ENCODE assay signal across 30 mouse cellular contexts in genomic region chr9:36694276-36694675, GRCm38 (mm10). TPM values are rescaled to one million over a fixed set of nuclear protein-coding genes. Genes with fewer than 3 reads are reported as not detected.
"Had no signal": no experiment of that assay in that cellular context is flagged by ENCODE, and none has a peak within 500 bp of the region (broad histone marks: within the 10 kb centered on the region; RNA-seq: fewer than 3 reads in every experiment).

No protein-coding gene starts in this region.

- H3K9ac ChIP-seq: heart, embryonic 13.5 days; heart, embryonic 15.5 days; hindbrain, embryonic 13.5 days; hindbrain, embryonic 15.5 days; kidney, embryonic 15.5 days; limb, embryonic 13.5 days; limb, embryonic 15.5 days had no signal

- H3K27me3 ChIP-seq: heart, embryonic 13.5 days; heart, embryonic 15.5 days; hindbrain, embryonic 13.5 days; hindbrain, embryonic 15.5 days; kidney, embryonic 15.5 days; limb, embryonic 13.5 days; limb, embryonic 15.5 days had no signal

- H3K4me2 ChIP-seq: heart, embryonic 11.5 days; heart, embryonic 13.5 days; heart, embryonic 15.5 days; hindbrain, embryonic 13.5 days; hindbrain, embryonic 15.5 days; kidney, embryonic 15.5 days; limb, embryonic 13.5 days; limb, embryonic 15.5 days had no signal

- DNase-seq: gastrocnemius, postnatal 14 days; gastrocnemius, postnatal 36 days; heart, adult 11 months; heart, adult 2 months; heart, postnatal 14 days; heart, postnatal 36 days; kidney, adult 11 months; kidney, adult 2 months; kidney, adult 9 months; kidney, postnatal 14 days; kidney, postnatal 36 days; layer of hippocampus, adult 9-11 months; layer of hippocampus, postnatal 36 days; left cerebral cortex, postnatal 4 days had no signal

- ATAC-seq: hindbrain, postnatal 0 days; intestine, embryonic 16.5 days had no signal

- H3K4me3 ChIP-seq: heart, adult 2 months; heart, embryonic 13.5 days; heart, embryonic 15.5 days; hindbrain, embryonic 13.5 days; hindbrain, embryonic 15.5 days; kidney, embryonic 15.5 days; limb, embryonic 13.5 days; limb, embryonic 15.5 days had no signal

- H3K9me3 ChIP-seq: heart, embryonic 13.5 days; heart, embryonic 15.5 days; hindbrain, embryonic 13.5 days; hindbrain, embryonic 15.5 days; kidney, embryonic 15.5 days; limb, embryonic 13.5 days; limb, embryonic 15.5 days had no signal

- H3K27ac ChIP-seq: heart, adult 2 months; heart, embryonic 13.5 days; heart, embryonic 15.5 days; hindbrain, embryonic 13.5 days; hindbrain, embryonic 15.5 days; hindbrain, postnatal 0 days; kidney, embryonic 15.5 days; kidney, postnatal 0 days; limb, embryonic 13.5 days; limb, embryonic 15.5 days had no signal

- H3K36me3 ChIP-seq: heart, embryonic 13.5 days; heart, embryonic 15.5 days; hindbrain, embryonic 13.5 days; hindbrain, embryonic 15.5 days; kidney, embryonic 15.5 days; limb, embryonic 13.5 days; limb, embryonic 15.5 days had no signal

- H3K4me1 ChIP-seq: heart, embryonic 13.5 days; heart, embryonic 15.5 days; hindbrain, embryonic 13.5 days; hindbrain, embryonic 15.5 days; kidney, embryonic 15.5 days; limb, embryonic 13.5 days; limb, embryonic 15.5 days had no signal

RNA-seq across cellular contexts. Expression of gene Acrv1, which starts 1.3 kb away (rescaled TPM):
- polyA plus RNA-seq: heart, embryonic 11.5 days; heart, embryonic 13.5 days; heart, embryonic 15.5 days; heart, postnatal 0 days; hindbrain, embryonic 11.5 days; hindbrain, embryonic 13.5 days; hindbrain, embryonic 15.5 days; hindbrain, postnatal 0 days; intestine, embryonic 16.5 days; kidney, embryonic 15.5 days; kidney, postnatal 0 days; large intestine, adult 2 months; limb, embryonic 11.5 days; limb, embryonic 13.5 days; limb, embryonic 15.5 days had no signal

RNA-seq across cellular contexts. Expression of gene A630095E13Rik, which starts 51.1 kb away (rescaled TPM):
- polyA plus RNA-seq: heart, adult 2 months; heart, embryonic 11.5 days; heart, embryonic 13.5 days; heart, embryonic 15.5 days; heart, postnatal 0 days; hindbrain, embryonic 11.5 days; hindbrain, embryonic 13.5 days; hindbrain, embryonic 15.5 days; hindbrain, postnatal 0 days; intestine, embryonic 14.5 days; intestine, embryonic 16.5 days; kidney, adult 2 months; kidney, embryonic 15.5 days; kidney, postnatal 0 days; large intestine, adult 2 months; limb, embryonic 11.5 days; limb, embryonic 13.5 days; limb, embryonic 15.5 days had no signal
